Mouse (Mus musculus) E14TG2a.4 (cell line): ENCODE data around the gene Arl6ip1.

Experiments used
- H3K27me3 ChIP-seq: 2 replicates; pipeline ENCODE4 v1.6.1; 2014; ENCODE audit warnings: low read length, control low read depth; ENCODE audit not compliant: insufficient read depth
- H3K36me3 ChIP-seq: 2 replicates; pipeline ENCODE4 v1.6.1; 2014; ENCODE audit warnings: low read length, control low read depth; ENCODE audit not compliant: insufficient read depth
- H3K4me1 ChIP-seq: replicated peaks from 2 replicates; pipeline ENCODE4 v1.6.1; 2014; ENCODE audit warnings: low read depth, low read length, control low read depth
- H3K4me3 ChIP-seq: replicated peaks from 2 replicates; pipeline ENCODE4 v1.5.1; 2014; ENCODE audit warnings: mild to moderate bottlenecking, low read length
- H3K9me3 ChIP-seq: 2 replicates; pipeline ENCODE4 v1.6.1; 2014; ENCODE audit warnings: low read length, control low read depth
- CTCF ChIP-seq: conservative IDR thresholded peaks from 2 replicates; pipeline ENCODE4 v1.5.1; 2014; ENCODE audit warnings: low read length
- NANOG ChIP-seq: IDR thresholded peaks from 2 replicates; pipeline ENCODE4 v1.6.1; 2014; ENCODE audit warnings: borderline replicate concordance, low read length, mixed read lengths
- POU5F1 ChIP-seq: IDR thresholded peaks from 2 replicates; pipeline ENCODE4 v1.6.1; 2014; ENCODE audit warnings: low read length, borderline replicate concordance

The Arl6ip1 gene

GRCm38 (mm10) chr7:118135128-118135527 is 5.7 kb upstream of the Arl6ip1 start:
- Histone ChIP-seq H3K36me3 (peaks cover 63% of the 10 kb centered on the region), H3K9me3 (no peaks in the 10 kb centered on the region), H3K4me1 (peaks cover 28% of the 10 kb centered on the region), H3K4me3 (no peak overlapping the region), H3K27me3 (no peaks in the 10 kb centered on the region)
- TF ChIP-seq CTCF (no peak), POU5F1 (no peak), NANOG (no peak)

- TF ChIP-seq POU5F1 (no peak), CTCF (no peak), NANOG (no peak)
- H3K4me1 ChIP-seq, result peaks cover 50% of the 10 kb centered on the region
- no peaks in the 10 kb centered on the region for H3K27me3 ChIP-seq
- peaks cover 46% of the 10 kb centered on the region for H3K36me3 ChIP-seq
- peak overlapping the region; percentile 95 for H3K4me3 ChIP-seq
- H3K9me3 ChIP-seq, result no peaks in the 10 kb centered on the region
These were observed 485 bp downstream of the Arl6ip1 start for GRCm38 (mm10) chr7:118128925-118129429.

GRCm38 (mm10) chr7:118126219-118126875 is 3.1 kb downstream of the Arl6ip1 start:
- H3K27me3 ChIP-seq, result no peaks in the 10 kb centered on the region
- H3K4me1 ChIP-seq, result peaks cover 72% of the 10 kb centered on the region
- no peaks in the 10 kb centered on the region for H3K9me3 ChIP-seq
- TF ChIP-seq NANOG, result no peak
- no peak for TF ChIP-seq POU5F1
- TF ChIP-seq CTCF, result no peak
- peak overlapping the region; percentile 95 for H3K4me3 ChIP-seq
- peaks cover 64% of the 10 kb centered on the region for H3K36me3 ChIP-seq

- H3K4me3 ChIP-seq, result no peak overlapping the region
- no peak for TF ChIP-seq POU5F1
- TF ChIP-seq CTCF, result no peak
- TF ChIP-seq NANOG, result no peak
- H3K9me3 ChIP-seq, result no peaks in the 10 kb centered on the region
- H3K27me3 ChIP-seq, result no peaks in the 10 kb centered on the region
- H3K4me1 ChIP-seq, result peaks cover 72% of the 10 kb centered on the region
- H3K36me3 ChIP-seq, result peaks cover 69% of the 10 kb centered on the region
These were observed 3.7 kb downstream of the Arl6ip1 start for GRCm38 (mm10) chr7:118125736-118126135.

GRCm38 (mm10) chr7:118123512-118124411 is 5.7 kb downstream of the Arl6ip1 start:
- Histone ChIP-seq H3K27me3 (no peaks in the 10 kb centered on the region), H3K9me3 (no peaks in the 10 kb centered on the region), H3K4me1 (peaks cover 82% of the 10 kb centered on the region), H3K4me3 (no peak overlapping the region), H3K36me3 (peaks cover 89% of the 10 kb centered on the region)
- TF ChIP-seq CTCF (no peak), POU5F1 (no peak), NANOG (no peak)

GRCm38 (mm10) chr7:118122235-118122634 is 7.2 kb downstream of the Arl6ip1 start:
- no peak overlapping the region for H3K4me3 ChIP-seq
- H3K27me3 ChIP-seq, result no peaks in the 10 kb centered on the region
- H3K4me1 ChIP-seq, result peaks cover 86% of the 10 kb centered on the region
- TF ChIP-seq POU5F1, result no peak
- TF ChIP-seq NANOG, result no peak
- TF ChIP-seq CTCF, result no peak
- H3K36me3 ChIP-seq, result peaks cover 88% of the 10 kb centered on the region
- no peaks in the 10 kb centered on the region for H3K9me3 ChIP-seq

- TF ChIP-seq CTCF (no peak), POU5F1 (no peak), NANOG (no peak)
- Histone ChIP-seq H3K4me3 (no peak overlapping the region), H3K4me1 (peaks cover 74% of the 10 kb centered on the region)
These were observed 8.8 kb downstream of the Arl6ip1 start for GRCm38 (mm10) chr7:118120654-118121053.

GRCm38 (mm10) chr7:118119946-118120345 is 9.5 kb downstream of the Arl6ip1 start:
- no peak overlapping the region for H3K4me3 ChIP-seq
- peaks cover 73% of the 10 kb centered on the region for H3K4me1 ChIP-seq
- no peak for TF ChIP-seq NANOG
- TF ChIP-seq POU5F1, result no peak
- no peak for TF ChIP-seq CTCF
- peaks cover 75% of the 10 kb centered on the region for H3K36me3 ChIP-seq
- no peaks in the 10 kb centered on the region for H3K27me3 ChIP-seq
- no peaks in the 10 kb centered on the region for H3K9me3 ChIP-seq

More at GRCm38 (mm10) chr7:118120654-118121053, 8.8 kb downstream of the Arl6ip1 start:
- Histone ChIP-seq H3K36me3 (peaks cover 72% of the 10 kb centered on the region), H3K27me3 (no peaks in the 10 kb centered on the region), H3K9me3 (no peaks in the 10 kb centered on the region)
